Mouse (Mus musculus): ENCODE data around the gene Fam83g. TPM values are rescaled to one million over a fixed set of nuclear protein-coding genes. Genes with fewer than 3 reads are reported as not detected.

The Fam83g gene
- total and polyA plus RNA-seq, 2 experiments from 2014 or later: 0.16 to 0.60 TPM

DNA sequence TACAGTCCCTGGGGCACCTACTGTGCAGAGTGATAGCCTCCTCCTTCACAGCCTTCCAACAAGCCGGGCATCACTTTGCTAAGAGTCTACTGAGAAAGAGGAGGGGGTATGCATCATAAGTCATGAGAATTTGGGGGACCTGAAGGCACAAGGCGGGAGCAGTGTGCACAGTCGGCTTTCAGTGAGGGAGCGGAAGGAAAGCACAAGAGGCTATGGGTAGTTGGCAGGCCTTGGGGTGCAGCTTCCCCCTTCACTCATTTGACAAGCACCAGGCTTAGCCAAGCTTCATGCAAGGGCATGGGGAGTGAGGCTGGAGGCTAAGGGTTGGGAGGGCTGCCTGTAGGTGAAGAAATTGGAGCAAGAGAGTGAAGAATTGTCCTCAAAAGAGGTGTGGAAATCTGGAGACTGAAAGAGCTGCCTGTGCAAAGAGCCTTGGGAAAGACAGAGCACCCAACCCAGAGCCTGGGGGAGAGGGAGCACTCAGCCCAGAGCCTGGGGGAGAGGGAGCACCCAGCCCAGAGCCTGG, 29.0 kb upstream of the Fam83g start:
- TF ChIP-seq CTCF (IDR thresholded peaks at IDR 0.05): no peak
- no peak for DNase-seq (ENCODE audit: low spot score)
- 85% methylated on average over 4 of the region's 4 CpGs for WGBS
- Histone ChIP-seq H3K9ac (replicated peaks; ENCODE audit: low read length, poor library complexity, severe bottlenecking) (no peak overlapping the region), H3K4me2 (ENCODE audit: low read depth, low read length, poor library complexity, severe bottlenecking) (no peak overlapping the region), H3K27me3 (ENCODE audit: insufficient read depth, low read length) (no peaks in the 10 kb centered on the region), H3K4me3 (ENCODE audit: low read depth, low read length) (no peak overlapping the region), H3K4me1 (ENCODE audit: insufficient read depth, low read length) (no peaks in the 10 kb centered on the region), H3K9me3 (ENCODE audit: low read length) (no peaks in the 10 kb centered on the region), H3K36me3 (ENCODE audit: insufficient read depth, low read length) (no peaks in the 10 kb centered on the region), H3K27ac (ENCODE audit: low read depth, low read length) (no peak overlapping the region)
- no peak for ATAC-seq (ENCODE audit: low FRiP score)

DNA sequence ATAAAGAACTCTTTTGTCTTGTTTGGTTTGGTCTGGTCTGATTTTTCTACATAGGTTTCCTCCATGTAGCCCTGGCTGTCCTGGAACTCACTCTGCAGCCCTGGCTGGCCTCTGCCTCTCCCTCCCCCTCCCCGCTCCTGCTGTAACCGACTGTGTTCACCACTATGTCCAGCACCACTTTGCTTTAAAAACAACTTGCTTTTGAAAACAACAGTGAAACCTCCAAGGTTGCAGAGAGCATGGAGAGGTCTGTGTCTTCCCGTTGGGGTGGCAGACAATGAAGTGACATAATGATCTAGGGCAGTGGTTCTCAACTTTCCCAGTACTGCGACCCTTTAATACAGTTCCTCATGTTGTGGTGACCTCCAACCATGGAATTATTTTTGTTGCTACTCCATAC, 28.2 kb upstream of the Fam83g start:
- WGBS: 68% methylated on average over 4 of the region's 4 CpGs
- Histone ChIP-seq H3K4me2 (ENCODE audit: low read depth, low read length, poor library complexity, severe bottlenecking) (no peak overlapping the region), H3K36me3 (ENCODE audit: insufficient read depth, low read length) (no peaks in the 10 kb centered on the region), H3K27me3 (ENCODE audit: insufficient read depth, low read length) (no peaks in the 10 kb centered on the region), H3K4me3 (ENCODE audit: low read depth, low read length) (no peak overlapping the region), H3K9me3 (ENCODE audit: low read length) (no peaks in the 10 kb centered on the region), H3K27ac (ENCODE audit: low read depth, low read length) (no peak overlapping the region), H3K9ac (replicated peaks; ENCODE audit: low read length, poor library complexity, severe bottlenecking) (no peak overlapping the region), H3K4me1 (ENCODE audit: insufficient read depth, low read length) (no peaks in the 10 kb centered on the region)
- no peak for DNase-seq (ENCODE audit: low spot score)
- no peak for TF ChIP-seq CTCF (IDR thresholded peaks at IDR 0.05)
- no peak for ATAC-seq (ENCODE audit: low FRiP score)

DNA sequence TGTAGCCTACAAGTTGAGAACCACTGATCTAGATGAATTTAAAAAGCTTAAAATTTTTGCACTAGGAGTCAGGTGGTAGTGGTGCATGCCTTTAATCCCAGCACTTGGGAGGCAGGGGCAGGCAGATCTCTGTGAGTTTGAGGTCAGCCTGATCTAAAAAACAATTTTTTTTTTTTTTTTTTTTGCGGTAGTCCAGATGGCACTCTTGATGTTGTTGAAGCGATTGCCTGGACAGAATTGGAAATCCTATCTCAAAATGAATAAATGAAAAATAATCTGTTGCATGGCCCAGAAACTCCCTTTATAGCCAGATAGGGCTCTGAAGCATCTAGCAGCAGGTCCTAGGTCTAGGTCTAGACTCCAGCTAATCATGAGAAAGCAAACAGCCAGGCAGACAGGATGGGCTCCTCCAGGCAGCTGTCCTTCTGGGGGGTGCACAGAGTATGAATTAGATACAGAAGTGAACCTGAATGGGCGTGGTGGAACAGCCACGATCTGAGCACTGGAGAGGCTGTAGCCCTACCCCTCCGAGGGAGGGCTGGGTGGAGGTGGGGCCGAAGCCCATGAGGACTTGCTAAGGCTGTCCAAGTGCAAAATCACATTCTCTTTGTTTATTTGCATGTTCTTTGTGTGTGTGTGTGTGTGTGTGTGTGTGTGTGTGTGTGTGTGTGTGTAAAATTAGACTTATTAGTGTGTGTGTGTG, 27.6 kb upstream of the Fam83g start:
- no peak for DNase-seq (ENCODE audit: low spot score)
- H3K27ac ChIP-seq (ENCODE audit: low read depth, low read length): no peak overlapping the region
- no peak for TF ChIP-seq CTCF (IDR thresholded peaks at IDR 0.05)
- no peaks in the 10 kb centered on the region for H3K9me3 ChIP-seq (ENCODE audit: low read length)
- H3K4me2 ChIP-seq (ENCODE audit: low read depth, low read length, poor library complexity, severe bottlenecking): no peak overlapping the region
- WGBS: 71% methylated on average over 6 of the region's 6 CpGs
- H3K36me3 ChIP-seq (ENCODE audit: insufficient read depth, low read length): no peaks in the 10 kb centered on the region
- no peak overlapping the region for H3K4me3 ChIP-seq (ENCODE audit: low read depth, low read length)
- no peak for ATAC-seq (ENCODE audit: low FRiP score)
- no peaks in the 10 kb centered on the region for H3K4me1 ChIP-seq (ENCODE audit: insufficient read depth, low read length)
- H3K9ac ChIP-seq (replicated peaks; ENCODE audit: low read length, poor library complexity, severe bottlenecking): no peak overlapping the region
- no peaks in the 10 kb centered on the region for H3K27me3 ChIP-seq (ENCODE audit: insufficient read depth, low read length)

DNA sequence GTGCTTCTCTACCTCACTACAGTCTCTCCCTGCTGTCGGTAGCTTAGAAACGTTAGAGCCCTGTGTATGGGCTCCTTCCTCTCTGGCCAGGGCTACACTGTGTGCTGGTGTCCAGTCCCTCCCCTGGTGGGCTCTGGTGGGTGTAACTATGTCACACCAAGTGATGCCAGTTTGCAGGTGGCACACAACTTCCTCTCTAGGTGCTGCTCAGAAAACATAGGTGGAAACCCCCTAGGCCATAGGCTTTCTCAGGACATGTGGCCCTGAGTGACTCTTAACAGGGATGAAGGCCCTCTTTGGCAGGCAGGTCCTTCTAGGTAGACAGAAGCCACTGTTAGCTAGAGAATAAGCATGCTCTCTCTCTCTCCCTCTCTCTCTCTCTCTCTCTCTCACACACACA, 26.5 kb upstream of the Fam83g start:
- H3K9me3 ChIP-seq (ENCODE audit: low read length): no peaks in the 10 kb centered on the region
- 56% methylated on average over 2 of the region's 2 CpGs for WGBS
- H3K4me1 ChIP-seq (ENCODE audit: insufficient read depth, low read length): no peaks in the 10 kb centered on the region
- ATAC-seq (ENCODE audit: low FRiP score) (no peak), DNase-seq (ENCODE audit: low spot score) (no peak)
- H3K4me2 ChIP-seq (ENCODE audit: low read depth, low read length, poor library complexity, severe bottlenecking): no peak overlapping the region
- no peak overlapping the region for H3K9ac ChIP-seq (replicated peaks; ENCODE audit: low read length, poor library complexity, severe bottlenecking)
- no peak for TF ChIP-seq CTCF (IDR thresholded peaks at IDR 0.05)
- H3K36me3 ChIP-seq (ENCODE audit: insufficient read depth, low read length): no peaks in the 10 kb centered on the region
- H3K4me3 ChIP-seq (ENCODE audit: low read depth, low read length): no peak overlapping the region
- no peaks in the 10 kb centered on the region for H3K27me3 ChIP-seq (ENCODE audit: insufficient read depth, low read length)
- H3K27ac ChIP-seq (ENCODE audit: low read depth, low read length): no peak overlapping the region

DNA sequence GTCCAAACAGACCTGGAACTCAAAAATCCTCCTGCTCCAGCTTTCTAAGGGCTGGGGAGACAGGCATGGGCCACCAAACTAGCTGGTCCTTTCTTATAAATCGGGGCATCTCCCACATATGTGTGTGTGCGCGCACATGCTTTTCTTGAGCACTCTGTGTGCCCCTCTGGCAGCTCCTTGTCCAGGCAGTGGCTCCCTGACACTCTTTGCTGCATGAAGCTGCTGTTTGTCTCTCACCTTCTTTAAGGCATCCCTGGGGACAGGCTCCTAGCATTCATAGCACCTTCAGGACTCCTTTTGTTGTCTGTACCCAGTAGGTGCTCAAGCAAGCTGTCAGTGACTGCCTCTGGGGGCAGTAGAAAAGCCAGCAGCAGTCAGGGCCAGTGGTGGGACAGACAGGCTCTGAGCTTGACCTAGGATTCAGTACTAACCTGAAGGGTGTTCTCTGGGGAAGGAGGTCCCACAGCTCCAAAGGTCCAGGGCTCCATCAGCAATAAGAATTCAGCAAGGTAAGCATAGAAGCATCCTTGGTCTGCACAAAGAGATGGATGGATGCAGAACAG, 25.4 kb upstream of the Fam83g start:
- no peak overlapping the region for H3K4me3 ChIP-seq (ENCODE audit: low read depth, low read length)

More for the DNA sequence above, 25.4 kb upstream of the Fam83g start:
- no peak overlapping the region for H3K9ac ChIP-seq (replicated peaks; ENCODE audit: low read length, poor library complexity, severe bottlenecking)
- no peak overlapping the region for H3K4me2 ChIP-seq (ENCODE audit: low read depth, low read length, poor library complexity, severe bottlenecking)
- no peaks in the 10 kb centered on the region for H3K9me3 ChIP-seq (ENCODE audit: low read length)
- no peak for DNase-seq (ENCODE audit: low spot score)
- no peak for ATAC-seq (ENCODE audit: low FRiP score)
- H3K4me1 ChIP-seq (ENCODE audit: insufficient read depth, low read length): no peaks in the 10 kb centered on the region
- H3K27me3 ChIP-seq (ENCODE audit: insufficient read depth, low read length): no peaks in the 10 kb centered on the region
- no peak overlapping the region for H3K27ac ChIP-seq (ENCODE audit: low read depth, low read length)
- no peaks in the 10 kb centered on the region for H3K36me3 ChIP-seq (ENCODE audit: insufficient read depth, low read length)
- 89% methylated on average over 3 of the region's 3 CpGs for WGBS
- TF ChIP-seq CTCF (IDR thresholded peaks at IDR 0.05): no peak

All from midbrain, postnatal 0 days (tissue).